Mouse (Mus musculus): Measurements from ENCODE around the gene Vim. TPM values are rescaled to one million over a fixed set of nuclear protein-coding genes. Genes with fewer than 3 reads are reported as not detected.

The Vim gene
- total RNA-seq, 4 experiments from 2014 or later: 64.2 to 139 (median 92.0) TPM

Other genes starting within 250 kb of the Vim start
- under 1 TPM; 0.02 to 0.05 (median 0.04) TPM for gene Cubn, start 82.1 kb upstream of the Vim start, total RNA-seq (2022)
- gene Trdmt1, start 29.3 kb upstream of the Vim start, total RNA-seq (2022): 1 to 10 TPM; 2.4 to 4.1 (median 3.7) TPM
- gene St8sia6, start 220.1 kb downstream of the Vim start, total RNA-seq (2022): under 1 TPM; 0.36 to 0.90 (median 0.58) TPM

Measured in gastrocnemius, adult 8-10 months (tissue).